Mouse (Mus musculus) hindbrain, embryonic 11.5 days (tissue): ENCODE measurements at regions not wholly inside any gene's neighbourhood (a gene's known extent, or its start where the extent isn't known, plus 50 kb on each side); places are given as distances from the start of the nearest gene placed in this dataset.

ENCODE experiments used
- ATAC-seq: fragments of 200-750 bp; cut with Nextera tagmentation; 2 replicates; pipeline ENCODE4 v1.8.0; 2017; ENCODE audit warnings: mild to moderate bottlenecking, moderate TSS enrichment, moderate library complexity; ENCODE audit not compliant: low FRiP score
- DNase-seq: peaks from one replicate; pipeline ENCODE4 v3.0.0-alpha.2; 2015; ENCODE audit warnings: low spot score
- H3K27ac ChIP-seq: fragments of 300-500 bp; sonication (generic); 2 replicates; pipeline ENCODE4 v1.5.1; 2014; ENCODE audit warnings: mild to moderate bottlenecking, low read depth, low read length
- H3K27me3 ChIP-seq: fragments of 300-500 bp; sonication (generic); 2 replicates; pipeline ENCODE4 v1.6.1; 2014; ENCODE audit warnings: mild to moderate bottlenecking, low read length, moderate library complexity, mixed read lengths; ENCODE audit not compliant: control insufficient read depth, insufficient read depth
- H3K36me3 ChIP-seq: fragments of 300-500 bp; sonication (generic); 2 replicates; pipeline ENCODE4 v1.6.1; 2014; ENCODE audit warnings: mild to moderate bottlenecking, low read length, moderate library complexity, mixed read lengths; ENCODE audit not compliant: control insufficient read depth, insufficient read depth
- H3K4me1 ChIP-seq: fragments of 300-500 bp; sonication (generic); replicated peaks from 2 replicates; pipeline ENCODE4 v1.6.1; 2014; ENCODE audit warnings: low read length, mixed read lengths; ENCODE audit not compliant: control insufficient read depth, insufficient read depth
- H3K4me2 ChIP-seq: fragments of 300-500 bp; sonication (generic); replicated peaks from 2 replicates; pipeline ENCODE4 v1.6.1; 2014; ENCODE audit warnings: mild to moderate bottlenecking, low read depth, low read length
- H3K4me3 ChIP-seq: fragments of 300-500 bp; sonication (generic); 2 replicates; pipeline ENCODE4 v1.5.1; 2014; ENCODE audit warnings: low read depth, low read length
- H3K9ac ChIP-seq: fragments of 300-500 bp; sonication (generic); 2 replicates; pipeline ENCODE4 v1.6.1; 2014; ENCODE audit warnings: low read depth, low read length
- H3K9me3 ChIP-seq: fragments of 300-500 bp; sonication (generic); 2 replicates; pipeline ENCODE4 v1.6.1; 2016; ENCODE audit warnings: low read length; ENCODE audit not compliant: control insufficient read depth
- WGBS: fragments of 180-500 bp; shearing (Covaris S2); extraction: QIAGEN DNeasy Blood & Tissue Kit; methylation state at CpG from one replicate; pipeline ENCODE4 v1.1.7; 2014; 5-methylcytosine and 5-hydroxymethylcytosine counted together

DNA sequence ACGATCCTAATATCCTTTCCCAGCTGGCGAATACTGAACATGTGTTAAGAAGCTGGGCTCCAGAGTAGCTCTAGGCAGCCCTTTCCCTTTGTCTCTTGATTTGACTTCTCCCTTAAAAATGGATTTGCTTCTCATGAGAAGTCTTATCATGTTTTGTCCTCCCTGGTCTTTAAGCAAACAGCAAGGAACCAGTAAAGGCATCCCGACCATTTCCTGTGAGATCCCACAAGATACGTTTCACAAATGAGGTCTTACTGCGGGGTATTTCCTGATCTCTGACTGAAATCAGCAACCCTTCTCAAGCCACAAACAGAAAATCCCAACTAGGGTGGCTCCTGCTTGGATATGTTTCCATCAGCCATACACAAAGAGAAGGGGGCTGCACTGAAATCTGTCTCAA is 130.8 kb upstream of the Pde3a start:
- no peaks in the 10 kb centered on the region for H3K9me3 ChIP-seq
- no peaks in the 10 kb centered on the region for H3K27me3 ChIP-seq
- H3K9ac ChIP-seq, result no peak overlapping the region
- WGBS, result 67% methylated on average over 5 of the region's 5 CpGs
- H3K27ac ChIP-seq, result no peak overlapping the region
- ATAC-seq (no peak), DNase-seq (no peak)
- no peak overlapping the region for H3K4me2 ChIP-seq
- H3K4me3 ChIP-seq, result no peak overlapping the region
- H3K36me3 ChIP-seq, result no peaks in the 10 kb centered on the region
- H3K4me1 ChIP-seq, result no peaks in the 10 kb centered on the region

DNA sequence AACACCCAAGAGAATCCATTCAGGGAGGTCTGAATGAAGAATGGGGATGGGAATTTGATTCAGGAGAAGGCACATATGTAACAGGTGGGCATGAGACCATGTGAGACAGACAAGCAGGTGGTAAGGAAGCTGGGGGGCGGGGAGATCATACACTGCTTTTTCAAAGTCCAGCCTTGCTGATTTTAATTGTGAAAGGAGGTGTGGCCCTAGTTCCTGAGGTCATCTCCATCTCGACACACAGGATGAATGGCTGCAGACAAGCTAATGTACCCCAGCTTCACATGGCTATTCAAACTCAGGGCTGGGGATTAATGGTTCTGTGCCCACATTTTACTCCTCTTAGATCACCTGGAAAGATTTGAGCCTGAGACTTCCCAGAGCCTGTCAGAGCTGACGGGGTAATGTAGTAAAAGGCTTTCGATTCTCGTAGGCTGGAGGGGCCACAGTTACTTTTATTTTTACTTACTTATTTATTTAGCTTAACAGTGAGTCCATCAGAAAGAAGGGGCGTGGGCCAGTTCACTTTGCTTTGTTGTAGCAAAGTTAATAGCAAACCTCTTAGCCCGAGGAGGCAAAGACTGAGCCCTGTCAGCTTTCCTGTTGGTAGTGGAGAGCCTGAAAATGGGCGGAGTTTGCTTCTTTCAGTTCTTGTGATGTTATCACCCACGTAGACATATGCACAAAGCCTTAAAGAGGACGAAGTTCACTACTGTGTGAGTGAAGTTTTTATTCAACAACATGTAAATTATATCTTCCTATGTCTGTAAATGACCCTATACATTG is 122.3 kb upstream of the Pde3a start:
- H3K36me3 ChIP-seq, result no peaks in the 10 kb centered on the region
- no peak overlapping the region for H3K27ac ChIP-seq
- H3K9ac ChIP-seq, result no peak overlapping the region
- no peak overlapping the region for H3K4me2 ChIP-seq
- no peaks in the 10 kb centered on the region for H3K9me3 ChIP-seq
- no peak for DNase-seq
- no peaks in the 10 kb centered on the region for H3K4me1 ChIP-seq
- H3K27me3 ChIP-seq, result no peaks in the 10 kb centered on the region
- WGBS, result 62% methylated on average over 10 of the region's 10 CpGs
- ATAC-seq, result no peak
- no peak overlapping the region for H3K4me3 ChIP-seq

DNA sequence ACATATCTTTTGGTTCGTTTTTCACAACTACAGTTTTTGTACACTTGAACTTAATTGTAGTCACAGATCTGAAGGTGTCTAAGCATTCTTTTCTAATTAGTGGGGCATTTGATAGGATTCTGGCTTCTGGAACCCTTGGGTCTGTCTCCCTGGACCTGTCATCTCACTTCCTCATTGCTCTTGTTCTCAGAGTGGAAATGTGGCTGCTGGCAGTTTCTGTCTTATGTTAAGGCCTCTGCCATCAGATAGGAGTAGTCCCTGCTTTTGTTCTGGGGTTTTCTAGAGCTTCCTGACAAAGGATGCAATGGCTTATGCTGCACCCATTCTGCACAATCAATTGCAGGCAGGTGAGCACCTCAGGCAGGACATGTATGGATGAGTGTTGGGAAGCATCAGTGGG is 119.5 kb upstream of the Pde3a start:
- H3K4me3 ChIP-seq, result no peak overlapping the region
- H3K9me3 ChIP-seq, result no peaks in the 10 kb centered on the region
- H3K27me3 ChIP-seq, result no peaks in the 10 kb centered on the region
- no peaks in the 10 kb centered on the region for H3K36me3 ChIP-seq
- 92% methylated on average over 1 of the region's 1 CpGs for WGBS
- DNase-seq (no peak), ATAC-seq (no peak)
- H3K27ac ChIP-seq, result no peak overlapping the region
- no peak overlapping the region for H3K4me2 ChIP-seq
- H3K9ac ChIP-seq, result no peak overlapping the region
- H3K4me1 ChIP-seq, result no peaks in the 10 kb centered on the region

DNA sequence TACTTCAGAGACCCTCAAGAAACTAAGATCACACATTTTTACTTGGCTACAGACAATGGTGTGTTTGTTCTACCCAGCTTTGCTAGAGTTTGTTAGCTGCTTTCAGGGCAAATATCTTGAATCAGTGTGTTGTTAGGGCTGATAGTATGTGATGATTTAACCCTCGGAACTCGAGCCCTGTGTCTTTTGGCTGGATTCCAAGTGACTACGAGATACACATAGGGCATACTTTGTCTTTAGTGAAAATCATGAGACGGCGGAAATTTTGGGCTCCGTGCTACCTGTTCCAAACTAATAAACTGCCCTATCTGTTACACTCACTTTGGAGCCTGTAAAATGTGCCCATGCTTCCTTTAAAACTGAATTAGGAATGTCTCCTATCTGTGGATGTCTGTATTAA is 114.9 kb upstream of the Pde3a start:
- Histone ChIP-seq H3K27me3 (no peaks in the 10 kb centered on the region), H3K4me1 (no peaks in the 10 kb centered on the region), H3K4me3 (no peak overlapping the region), H3K4me2 (no peak overlapping the region), H3K9me3 (no peaks in the 10 kb centered on the region), H3K36me3 (no peaks in the 10 kb centered on the region), H3K27ac (no peak overlapping the region), H3K9ac (no peak overlapping the region)
- WGBS, result 76% methylated on average over 6 of the region's 6 CpGs
- ATAC-seq (no peak), DNase-seq (no peak)

GRCm38 (mm10) chr6:141136664-141137375 is 112.2 kb upstream of the Pde3a start:
- Histone ChIP-seq H3K4me2 (no peak overlapping the region), H3K4me1 (no peaks in the 10 kb centered on the region), H3K27me3 (no peaks in the 10 kb centered on the region), H3K4me3 (no peak overlapping the region), H3K27ac (no peak overlapping the region), H3K9ac (no peak overlapping the region), H3K9me3 (no peaks in the 10 kb centered on the region), H3K36me3 (no peaks in the 10 kb centered on the region)
- WGBS, result 75% methylated on average over 12 of the region's 12 CpGs
- ATAC-seq, result 0 out of 2 replicates have a peak, but pooled peaks have one; percentile 32
- DNase-seq, result no peak

- ATAC-seq (no peak), DNase-seq (no peak)
- Histone ChIP-seq H3K9ac (no peak overlapping the region), H3K4me1 (no peaks in the 10 kb centered on the region), H3K27ac (no peak overlapping the region), H3K4me3 (no peak overlapping the region), H3K27me3 (no peaks in the 10 kb centered on the region), H3K9me3 (no peaks in the 10 kb centered on the region), H3K36me3 (no peaks in the 10 kb centered on the region), H3K4me2 (no peak overlapping the region)
- 92% methylated on average over 22 of the region's 22 CpGs for WGBS
Observed at GRCm38 (mm10) chr6:141141016-141141415, 108.1 kb upstream of the Pde3a start.

DNA sequence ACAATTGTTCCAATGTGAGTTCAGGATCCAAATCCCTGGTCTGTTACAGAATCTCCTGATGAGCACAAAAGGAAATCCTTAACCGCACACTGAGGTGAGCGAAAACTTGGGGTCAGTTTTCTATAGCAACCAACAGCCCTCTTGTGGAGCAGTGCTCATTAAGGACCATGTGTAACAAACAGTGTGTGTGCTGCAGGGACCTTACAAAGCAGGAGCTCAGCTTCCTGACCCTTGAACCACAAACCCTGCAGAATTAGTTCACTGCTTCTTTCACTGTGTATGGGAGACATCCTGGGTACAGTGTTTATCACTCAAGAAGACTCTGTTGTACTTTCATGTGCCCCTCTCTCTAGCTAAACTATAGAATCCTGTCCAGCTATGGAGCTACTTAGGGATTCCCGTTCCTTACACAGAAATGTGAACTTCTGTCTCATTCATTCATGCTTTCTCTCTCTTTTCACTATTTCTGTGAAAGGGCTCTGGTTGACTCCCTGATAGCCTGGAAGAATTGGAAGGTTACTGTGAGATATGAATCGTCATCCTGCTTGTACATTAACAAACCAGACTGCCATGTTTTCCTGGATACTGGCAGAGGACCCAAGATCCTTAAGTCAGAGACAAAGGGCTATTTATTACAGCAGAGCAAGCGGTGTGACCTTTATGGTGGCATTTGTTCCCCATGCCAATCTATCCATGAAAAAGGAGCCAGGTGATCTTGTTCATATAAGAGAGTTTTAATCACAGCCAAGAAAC is 100.5 kb upstream of the Pde3a start:
- DNase-seq (no peak), ATAC-seq (no peak; the same call in 1 of the 2 replicates)
- Histone ChIP-seq H3K27me3 (no peaks in the 10 kb centered on the region), H3K4me3 (no peak overlapping the region), H3K27ac (no peak overlapping the region), H3K9me3 (no peaks in the 10 kb centered on the region), H3K36me3 (no peaks in the 10 kb centered on the region), H3K4me2 (no peak overlapping the region), H3K4me1 (no peaks in the 10 kb centered on the region), H3K9ac (no peak overlapping the region)
- WGBS, result 71% methylated on average over 5 of the region's 5 CpGs

GRCm38 (mm10) chr6:141149170-141149917 is 99.7 kb upstream of the Pde3a start:
- WGBS, result 88% methylated on average over 12 of the region's 12 CpGs
- no peak for DNase-seq
- Histone ChIP-seq H3K36me3 (no peaks in the 10 kb centered on the region), H3K4me3 (no peak overlapping the region), H3K27ac (no peak overlapping the region), H3K4me2 (no peak overlapping the region), H3K9ac (no peak overlapping the region), H3K27me3 (no peaks in the 10 kb centered on the region), H3K9me3 (no peaks in the 10 kb centered on the region), H3K4me1 (no peaks in the 10 kb centered on the region)
- ATAC-seq, result no peak
